Mouse (Mus musculus): Measurements from ENCODE around the gene Sap30bp.

GRCm38 (mm10) chr11:115948316-115948715, 15.2 kb downstream of the Sap30bp start:
- TF ChIP-seq CTCF (conservative IDR thresholded peaks at IDR 0.05 in 1 of 2, IDR thresholded peaks at IDR 0.05 in 1 of 2; ENCODE audit: low read depth in 2 of 2, low read length in 2 of 2) (no peak), POLR2A (IDR thresholded peaks at IDR 0.05; ENCODE audit: low read depth, low read length) (no peak), ZMIZ1 (IDR thresholded peaks at IDR 0.05; ENCODE audit: low read depth, low read length) (no peak), E2F4 (IDR thresholded peaks at IDR 0.05; ENCODE audit: insufficient replicate concordance, low read depth, low read length) (no peak), EP300 (IDR thresholded peaks at IDR 0.05; ENCODE audit: low read length) (no peak), TCF12 (IDR thresholded peaks at IDR 0.05; ENCODE audit: low read depth, low read length) (no peak), SIN3A (IDR thresholded peaks at IDR 0.05; ENCODE audit: low read length) (no peak)
